Mouse (Mus musculus): ENCODE measurements at regions not wholly inside any gene's neighbourhood (a gene's known extent, or its start where the extent isn't known, plus 50 kb on each side); places are given as distances from the start of the nearest gene placed in this dataset.

DNA sequence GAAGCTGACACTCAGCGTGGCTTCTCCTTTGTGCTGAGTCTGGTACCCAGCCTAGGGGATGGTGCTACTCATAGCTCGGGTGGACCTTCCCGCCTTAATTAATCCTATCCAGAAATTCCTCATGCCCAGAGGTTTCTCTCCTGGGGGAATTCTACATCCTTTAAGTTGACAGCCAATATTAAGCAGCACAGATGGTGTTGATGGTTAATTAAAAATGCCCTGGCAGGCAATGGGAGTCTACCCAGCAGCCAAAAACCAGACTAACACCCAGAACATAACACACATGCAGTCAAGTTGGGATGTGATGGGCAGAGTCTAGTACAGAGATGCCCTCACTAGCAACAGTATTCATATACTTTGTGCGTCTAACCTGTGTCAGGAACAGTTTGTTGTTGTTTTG lies 169.9 kb downstream of the Zfp36l2 start:
- no peaks in the 10 kb centered on the region for H3K4me1 ChIP-seq (ENCODE audit: control insufficient read depth, insufficient read depth, low read length)
- no peak overlapping the region for H3K27ac ChIP-seq (ENCODE audit: insufficient read depth, low read depth, low read length)
- TF ChIP-seq POLR2A (IDR thresholded peaks at IDR 0.05; ENCODE audit: borderline replicate concordance, low read depth, low read length) (no peak), CTCF (IDR thresholded peaks at IDR 0.05; ENCODE audit: low read depth, low read length) (no peak)
- no peak overlapping the region for H3K4me3 ChIP-seq (ENCODE audit: insufficient read depth, low read length)

DNA sequence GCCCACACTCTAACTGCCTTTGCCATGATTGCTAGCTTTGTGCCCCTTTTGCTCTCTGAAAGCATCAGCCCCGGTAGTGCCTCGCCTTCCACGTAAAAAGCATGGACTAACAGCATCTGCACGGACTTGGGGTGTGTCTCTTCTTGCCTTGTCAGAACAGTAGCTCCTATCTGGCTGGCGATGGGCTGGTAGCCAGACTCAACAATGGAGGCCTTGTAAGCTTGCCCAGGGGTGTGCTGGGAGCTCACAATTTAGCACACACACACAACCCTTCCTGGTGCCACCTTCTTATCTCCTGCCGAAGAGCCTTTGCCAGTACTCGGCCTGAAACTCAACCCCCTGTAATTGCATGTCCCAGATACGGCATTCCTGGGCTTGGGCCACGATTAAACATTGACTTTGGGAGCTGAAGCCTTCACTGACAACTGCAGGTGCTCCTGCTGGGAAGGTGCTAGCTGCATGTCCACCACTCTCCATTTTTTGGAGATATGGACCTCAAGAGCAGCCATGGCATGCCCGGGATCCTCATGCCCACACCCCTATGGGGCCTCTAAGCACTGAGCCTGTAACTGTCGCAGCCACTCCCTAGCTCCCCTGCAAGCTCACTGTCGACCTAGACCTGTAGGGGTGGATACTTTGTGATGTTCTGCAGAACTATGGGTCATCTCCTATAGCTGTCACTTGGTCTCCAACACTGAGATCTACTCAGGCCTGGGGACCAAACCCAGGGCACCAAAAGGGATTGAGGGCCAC lies 166.7 kb upstream of the Haao start:
- TF ChIP-seq CTCF (IDR thresholded peaks at IDR 0.05; ENCODE audit: low read depth, low read length) (no peak), POLR2A (IDR thresholded peaks at IDR 0.05; ENCODE audit: borderline replicate concordance, low read depth, low read length) (no peak)
- Histone ChIP-seq H3K27ac (ENCODE audit: insufficient read depth, low read depth, low read length) (no peak overlapping the region), H3K4me3 (ENCODE audit: insufficient read depth, low read length) (no peak overlapping the region), H3K4me1 (ENCODE audit: control insufficient read depth, insufficient read depth, low read length) (no peaks in the 10 kb centered on the region)

DNA sequence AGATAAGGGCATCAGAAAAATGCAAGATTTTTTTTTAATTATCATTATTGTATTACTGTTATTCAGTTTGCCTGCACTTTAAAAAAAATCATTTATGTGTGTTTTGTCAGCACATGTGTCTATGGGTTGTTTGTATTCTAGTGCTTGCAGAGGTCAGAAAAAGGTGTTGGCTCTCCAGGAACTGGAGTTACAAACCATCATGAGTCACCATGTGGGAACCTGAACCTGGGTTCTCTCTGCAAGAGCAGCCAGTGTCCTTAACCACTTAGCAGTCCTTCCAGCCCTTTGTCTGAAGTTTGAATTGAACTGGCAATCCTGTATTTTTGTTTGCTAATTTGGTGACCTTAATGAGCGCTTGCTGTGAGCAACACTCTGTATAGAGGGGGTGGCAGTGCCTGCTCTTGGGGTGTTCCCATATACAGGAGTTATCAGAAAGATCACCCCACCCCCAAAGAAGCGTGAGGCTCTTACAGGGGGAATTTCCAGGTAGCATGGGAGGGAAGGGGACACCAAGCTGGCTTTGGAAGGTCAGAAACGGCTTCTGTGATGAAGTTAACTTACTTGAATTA lies 162.8 kb upstream of the Haao start:
- H3K27ac ChIP-seq (ENCODE audit: insufficient read depth, low read depth, low read length) = no peak overlapping the region
- H3K4me1 ChIP-seq (ENCODE audit: control insufficient read depth, insufficient read depth, low read length) = no peaks in the 10 kb centered on the region
- no peak overlapping the region for H3K4me3 ChIP-seq (ENCODE audit: insufficient read depth, low read length)
- TF ChIP-seq POLR2A (IDR thresholded peaks at IDR 0.05; ENCODE audit: borderline replicate concordance, low read depth, low read length) = no peak
- TF ChIP-seq CTCF (IDR thresholded peaks at IDR 0.05; ENCODE audit: low read depth, low read length) = no peak

DNA sequence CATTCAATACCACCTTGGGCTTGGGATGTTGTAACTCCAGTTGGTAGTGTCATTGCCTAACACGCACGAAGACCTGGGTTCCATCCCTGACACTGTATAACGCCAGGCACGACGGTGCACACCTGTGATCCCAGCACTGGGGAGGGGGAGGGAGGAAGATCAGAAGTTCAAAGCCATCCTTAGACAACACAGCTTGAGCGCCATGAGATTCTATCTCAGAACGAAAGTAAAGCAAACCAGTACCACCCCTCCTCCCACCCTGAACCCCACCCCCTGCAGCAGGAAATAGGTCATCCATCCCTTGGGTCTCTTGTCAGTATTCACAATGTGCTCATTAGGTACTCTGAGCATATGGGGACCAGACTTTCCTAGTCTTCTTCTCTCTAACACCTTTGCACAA lies 162.2 kb upstream of the Haao start:
- H3K4me1 ChIP-seq (ENCODE audit: control insufficient read depth, insufficient read depth, low read length) = no peaks in the 10 kb centered on the region
- H3K27ac ChIP-seq (ENCODE audit: insufficient read depth, low read depth, low read length) = no peak overlapping the region
- no peak overlapping the region for H3K4me3 ChIP-seq (ENCODE audit: insufficient read depth, low read length)
- TF ChIP-seq CTCF (IDR thresholded peaks at IDR 0.05; ENCODE audit: low read depth, low read length) = no peak
- TF ChIP-seq POLR2A (IDR thresholded peaks at IDR 0.05; ENCODE audit: borderline replicate concordance, low read depth, low read length) = no peak

- no peak overlapping the region for H3K27ac ChIP-seq (ENCODE audit: insufficient read depth, low read depth, low read length)
- TF ChIP-seq POLR2A (IDR thresholded peaks at IDR 0.05; ENCODE audit: borderline replicate concordance, low read depth, low read length) (no peak), CTCF (IDR thresholded peaks at IDR 0.05; ENCODE audit: low read depth, low read length) (no peak)
- no peaks in the 10 kb centered on the region for H3K4me1 ChIP-seq (ENCODE audit: control insufficient read depth, insufficient read depth, low read length)
Measured at GRCm38 (mm10) chr17:84009194-84009593, 161.4 kb upstream of the Haao start.

GRCm38 (mm10) chr17:84008682-84009052 lies 160.9 kb upstream of the Haao start:
- H3K4me3 ChIP-seq (ENCODE audit: insufficient read depth, low read length) = no peak overlapping the region
- H3K4me1 ChIP-seq (ENCODE audit: control insufficient read depth, insufficient read depth, low read length) = no peaks in the 10 kb centered on the region
- no peak for TF ChIP-seq POLR2A (IDR thresholded peaks at IDR 0.05; ENCODE audit: borderline replicate concordance, low read depth, low read length)
- no peak for TF ChIP-seq CTCF (IDR thresholded peaks at IDR 0.05; ENCODE audit: low read depth, low read length)
- H3K27ac ChIP-seq (ENCODE audit: insufficient read depth, low read depth, low read length) = no peak overlapping the region

More at GRCm38 (mm10) chr17:84009194-84009593, 161.4 kb upstream of the Haao start:
- H3K4me3 ChIP-seq (ENCODE audit: insufficient read depth, low read length) = no peak overlapping the region

- no peak for TF ChIP-seq POLR2A (IDR thresholded peaks at IDR 0.05; ENCODE audit: borderline replicate concordance, low read depth, low read length)
- TF ChIP-seq CTCF (IDR thresholded peaks at IDR 0.05; ENCODE audit: low read depth, low read length) = no peak
- peaks cover 2% of the 10 kb centered on the region for H3K4me1 ChIP-seq (ENCODE audit: control insufficient read depth, insufficient read depth, low read length)
Measured at GRCm38 (mm10) chr17:84008035-84008681, 160.4 kb upstream of the Haao start.

GRCm38 (mm10) chr17:84006748-84007147 lies 159.0 kb upstream of the Haao start:
- TF ChIP-seq POLR2A (IDR thresholded peaks at IDR 0.05; ENCODE audit: borderline replicate concordance, low read depth, low read length) (no peak), CTCF (IDR thresholded peaks at IDR 0.05; ENCODE audit: low read depth, low read length) (no peak)
- Histone ChIP-seq H3K4me3 (ENCODE audit: insufficient read depth, low read length) (no peak overlapping the region), H3K27ac (ENCODE audit: insufficient read depth, low read depth, low read length) (no peak overlapping the region), H3K4me1 (ENCODE audit: control insufficient read depth, insufficient read depth, low read length) (peaks cover 7% of the 10 kb centered on the region)

More at GRCm38 (mm10) chr17:84008035-84008681, 160.4 kb upstream of the Haao start:
- Histone ChIP-seq H3K4me3 (ENCODE audit: insufficient read depth, low read length) (no peak overlapping the region), H3K27ac (ENCODE audit: insufficient read depth, low read depth, low read length) (no peak overlapping the region)

GRCm38 (mm10) chr17:84004237-84004636 lies 156.5 kb upstream of the Haao start:
- TF ChIP-seq POLR2A (IDR thresholded peaks at IDR 0.05; ENCODE audit: borderline replicate concordance, low read depth, low read length) (no peak), CTCF (IDR thresholded peaks at IDR 0.05; ENCODE audit: low read depth, low read length) (no peak)
- Histone ChIP-seq H3K4me1 (ENCODE audit: control insufficient read depth, insufficient read depth, low read length) (peaks cover 7% of the 10 kb centered on the region), H3K27ac (ENCODE audit: insufficient read depth, low read depth, low read length) (no peak overlapping the region), H3K4me3 (ENCODE audit: insufficient read depth, low read length) (no peak overlapping the region)
